Mouse (Mus musculus) intestine, embryonic 16.5 days (tissue): Measurements from ENCODE around the gene Cab39l. TPM values are rescaled to one million over a fixed set of nuclear protein-coding genes. Genes with fewer than 3 reads are reported as not detected.

Experiments used
- ATAC-seq: fragments of 200-750 bp; cut with Nextera tagmentation; 2 replicates; pipeline ENCODE4 v1.8.0; 2017; ENCODE audit warnings: moderate TSS enrichment, moderate library complexity
- H3K27ac ChIP-seq: fragments of 300-500 bp; sonication (generic); 2 replicates; pipeline ENCODE4 v1.5.1; 2014; ENCODE audit warnings: mild to moderate bottlenecking, low read length
- H3K27me3 ChIP-seq: fragments of 300-500 bp; sonication (generic); replicated peaks from 2 replicates; pipeline ENCODE4 v1.6.1; 2014; ENCODE audit warnings: low read length, control low read depth, mixed read lengths; ENCODE audit not compliant: control insufficient read depth, insufficient read depth
- H3K36me3 ChIP-seq: fragments of 300-500 bp; sonication (generic); 2 replicates; pipeline ENCODE4 v1.6.1; 2014; ENCODE audit warnings: low read length, control low read depth; ENCODE audit not compliant: control insufficient read depth, insufficient read depth
- H3K4me1 ChIP-seq: fragments of 300-500 bp; sonication (generic); 2 replicates; pipeline ENCODE4 v1.6.1; 2014; ENCODE audit warnings: low read length, control low read depth, mixed read lengths; ENCODE audit not compliant: control insufficient read depth, insufficient read depth
- H3K4me2 ChIP-seq: fragments of 300-500 bp; sonication (generic); 2 replicates; pipeline ENCODE4 v1.6.1; 2014; ENCODE audit warnings: low read depth, low read length, control low read depth
- H3K4me3 ChIP-seq: fragments of 300-500 bp; sonication (generic); 2 replicates; pipeline ENCODE4 v1.5.1; 2014; ENCODE audit warnings: mild to moderate bottlenecking, low read length
- H3K9ac ChIP-seq: fragments of 300-500 bp; sonication (generic); 2 replicates; pipeline ENCODE4 v1.6.1; 2014; ENCODE audit warnings: low read depth, low read length
- H3K9me3 ChIP-seq: fragments of 300-500 bp; sonication (generic); 2 replicates; pipeline ENCODE4 v1.6.1; 2016; ENCODE audit warnings: low read length, control low read depth; ENCODE audit not compliant: control insufficient read depth
- WGBS: fragments of 180-500 bp; shearing (Covaris S2); extraction: QIAGEN DNeasy Blood & Tissue Kit; methylation state at CpG from one replicate; pipeline ENCODE4 v1.1.7; 2014; 5-methylcytosine and 5-hydroxymethylcytosine counted together
- polyA plus RNA-seq: library from polyadenylated mRNA; unstranded; fragments of >200 nt; fragmentation: Nextera tagmentation; extraction: Ambion mirVana; gene quantifications from 2 replicates; pipeline ENCODE4 v1.2.1, GENCODE M21; 2015

The Cab39l gene
- polyA plus RNA-seq, 1 experiment from 2014 or later, result 36.2 TPM

DNA sequence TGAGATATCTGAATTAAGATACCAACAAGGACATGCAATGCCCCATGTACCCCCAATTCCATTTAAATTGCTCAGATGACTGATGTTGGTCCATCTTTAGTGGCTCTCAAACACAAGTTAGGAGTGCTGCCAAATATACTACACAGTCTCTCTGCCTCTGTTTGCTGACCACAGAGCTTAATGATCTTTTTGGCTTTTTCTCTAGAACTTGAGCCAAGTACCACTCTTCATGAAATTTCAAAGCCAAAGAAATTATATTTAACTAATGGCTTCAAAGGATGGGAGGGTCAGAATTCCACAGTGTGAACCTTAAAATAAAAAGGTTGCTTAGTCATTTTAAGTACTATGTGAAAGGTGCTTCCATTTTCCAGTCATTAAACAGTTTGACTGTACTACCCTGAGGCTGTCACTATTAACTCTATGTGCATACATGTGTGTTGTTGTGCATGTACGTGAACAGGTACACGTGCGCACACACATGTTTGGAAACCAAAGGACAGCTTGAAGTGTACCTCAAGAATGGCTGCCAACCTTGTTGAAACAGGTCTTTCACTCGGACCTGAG lies 44.6 kb downstream of the Cab39l start:
- no peaks in the 10 kb centered on the region for H3K27me3 ChIP-seq
- H3K4me3 ChIP-seq, result no peak overlapping the region

DNA sequence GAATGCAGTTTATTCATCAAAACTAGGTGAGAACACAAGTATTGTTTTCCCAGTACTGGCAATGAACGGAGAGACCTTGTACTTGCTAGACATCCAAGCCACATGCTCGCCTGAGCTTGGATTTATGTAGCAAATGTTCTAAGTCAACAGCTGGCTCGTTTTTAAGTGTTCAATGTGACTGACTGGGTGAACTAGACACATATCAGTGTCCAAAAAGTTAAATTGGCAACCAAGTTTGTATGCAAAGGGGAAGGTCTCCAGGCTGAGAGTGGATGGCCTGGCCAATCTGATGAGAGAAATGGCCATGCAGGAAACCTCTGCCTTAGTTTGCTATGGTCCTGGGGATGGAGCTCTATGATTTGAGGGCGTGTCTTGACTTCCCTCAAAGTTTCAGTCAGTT lies 51.6 kb downstream of the Cab39l start:
- Histone ChIP-seq H3K4me2 (no peak overlapping the region), H3K4me3 (no peak overlapping the region), H3K27ac (no peak overlapping the region), H3K36me3 (no peaks in the 10 kb centered on the region), H3K4me1 (no peaks in the 10 kb centered on the region), H3K9ac (no peak overlapping the region), H3K27me3 (no peaks in the 10 kb centered on the region), H3K9me3 (no peaks in the 10 kb centered on the region)
- 76% methylated on average over 4 of the region's 4 CpGs for WGBS
- no peak for ATAC-seq

More for the DNA sequence above, 44.6 kb downstream of the Cab39l start:
- no peaks in the 10 kb centered on the region for H3K9me3 ChIP-seq
- WGBS, result 94% methylated on average over 4 of the region's 4 CpGs
- ATAC-seq, result no peak
- no peak overlapping the region for H3K4me2 ChIP-seq
- H3K4me1 ChIP-seq, result no peaks in the 10 kb centered on the region
- no peak overlapping the region for H3K27ac ChIP-seq
- no peak overlapping the region for H3K9ac ChIP-seq
- no peaks in the 10 kb centered on the region for H3K36me3 ChIP-seq

GRCm38 (mm10) chr14:59497928-59498327 lies 57.2 kb downstream of the Cab39l start:
- no peak overlapping the region for H3K27ac ChIP-seq
- H3K9ac ChIP-seq, result no peak overlapping the region
- no peaks in the 10 kb centered on the region for H3K9me3 ChIP-seq
- H3K27me3 ChIP-seq, result no peaks in the 10 kb centered on the region
- no peak for ATAC-seq
- no peak overlapping the region for H3K4me3 ChIP-seq
- WGBS, result 93% methylated on average over 5 of the region's 5 CpGs
- no peaks in the 10 kb centered on the region for H3K4me1 ChIP-seq
- no peak overlapping the region for H3K4me2 ChIP-seq
- no peaks in the 10 kb centered on the region for H3K36me3 ChIP-seq

- Histone ChIP-seq H3K9me3 (no peaks in the 10 kb centered on the region), H3K4me2 (no peak overlapping the region), H3K9ac (no peak overlapping the region), H3K4me3 (no peak overlapping the region), H3K27me3 (no peaks in the 10 kb centered on the region), H3K36me3 (no peaks in the 10 kb centered on the region), H3K4me1 (no peaks in the 10 kb centered on the region), H3K27ac (no peak overlapping the region)
- ATAC-seq, result no peak
- WGBS, result 92% methylated on average over 8 of the region's 8 CpGs
Observed at GRCm38 (mm10) chr14:59504831-59505230, 64.1 kb downstream of the Cab39l start.

- no peak overlapping the region for H3K4me2 ChIP-seq
- 70% methylated on average over 4 of the region's 4 CpGs for WGBS
- no peaks in the 10 kb centered on the region for H3K4me1 ChIP-seq
- no peaks in the 10 kb centered on the region for H3K9me3 ChIP-seq
- no peaks in the 10 kb centered on the region for H3K27me3 ChIP-seq
- ATAC-seq, result no peak
- no peak overlapping the region for H3K27ac ChIP-seq
- no peak overlapping the region for H3K4me3 ChIP-seq
- no peak overlapping the region for H3K9ac ChIP-seq
- H3K36me3 ChIP-seq, result no peaks in the 10 kb centered on the region
Observed at GRCm38 (mm10) chr14:59506139-59506538, 65.4 kb downstream of the Cab39l start.

GRCm38 (mm10) chr14:59513922-59514444 lies 73.2 kb downstream of the Cab39l start:
- no peaks in the 10 kb centered on the region for H3K36me3 ChIP-seq
- H3K4me1 ChIP-seq, result no peaks in the 10 kb centered on the region
- no peak overlapping the region for H3K9ac ChIP-seq
- no peaks in the 10 kb centered on the region for H3K9me3 ChIP-seq
- no peak overlapping the region for H3K4me2 ChIP-seq
- no peak overlapping the region for H3K27ac ChIP-seq
- H3K4me3 ChIP-seq, result no peak overlapping the region
- 77% methylated on average over 6 of the region's 6 CpGs for whole genome bisulfite sequencing
- no peak for ATAC-seq
- no peaks in the 10 kb centered on the region for H3K27me3 ChIP-seq

DNA sequence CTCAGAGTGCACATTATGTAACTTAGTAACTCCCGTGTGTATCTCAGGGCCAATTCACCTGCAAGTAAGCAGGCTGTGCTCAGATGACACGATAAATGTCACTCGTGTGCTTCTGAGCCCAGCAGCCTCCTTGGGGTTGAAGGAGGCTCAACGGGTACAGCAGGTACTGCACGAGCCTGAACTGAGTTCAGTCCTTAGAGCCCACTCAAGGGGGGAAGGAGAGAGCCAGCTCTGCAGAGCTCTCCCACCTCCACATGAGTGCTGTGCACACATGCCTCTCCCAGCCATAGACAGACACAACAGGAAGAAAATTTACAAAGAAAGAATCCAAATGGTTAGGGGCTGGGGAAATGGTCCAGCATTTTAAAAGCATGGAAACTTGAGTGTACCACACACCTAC lies 85.1 kb downstream of the Cab39l start:
- no peak overlapping the region for H3K27ac ChIP-seq
- H3K27me3 ChIP-seq, result no peaks in the 10 kb centered on the region
- 72% methylated on average over 5 of the region's 5 CpGs for WGBS
- no peaks in the 10 kb centered on the region for H3K4me1 ChIP-seq
- no peak overlapping the region for H3K4me3 ChIP-seq
- H3K36me3 ChIP-seq, result no peaks in the 10 kb centered on the region
- ATAC-seq, result no peak
- no peaks in the 10 kb centered on the region for H3K9me3 ChIP-seq
- no peak overlapping the region for H3K4me2 ChIP-seq
- no peak overlapping the region for H3K9ac ChIP-seq

GRCm38 (mm10) chr14:59530801-59531200 lies 90.0 kb downstream of the Cab39l start:
- Histone ChIP-seq H3K36me3 (no peaks in the 10 kb centered on the region), H3K4me1 (0 out of 2 replicates have a peak, but pooled peaks cover 2% of the 10 kb centered on the region), H3K27me3 (no peaks in the 10 kb centered on the region), H3K4me3 (no peak overlapping the region), H3K9me3 (no peaks in the 10 kb centered on the region), H3K9ac (no peak overlapping the region), H3K27ac (no peak overlapping the region), H3K4me2 (no peak overlapping the region)
- ATAC-seq, result no peak
- 86% methylated on average over 1 of the region's 1 CpGs for WGBS

GRCm38 (mm10) chr14:59532986-59533385 lies 92.2 kb downstream of the Cab39l start:
- Histone ChIP-seq H3K36me3 (no peaks in the 10 kb centered on the region), H3K27ac (peak overlapping the region; percentile 40; the same call in 1 of the 2 replicates), H3K4me3 (no peak overlapping the region), H3K9me3 (no peaks in the 10 kb centered on the region), H3K4me2 (no peak overlapping the region), H3K27me3 (no peaks in the 10 kb centered on the region), H3K4me1 (0 out of 2 replicates have a peak, but pooled peaks cover 2% of the 10 kb centered on the region), H3K9ac (no peak overlapping the region)
- WGBS, result 58% methylated on average over 1 of the region's 1 CpGs
- peak; percentile 90 for ATAC-seq

DNA sequence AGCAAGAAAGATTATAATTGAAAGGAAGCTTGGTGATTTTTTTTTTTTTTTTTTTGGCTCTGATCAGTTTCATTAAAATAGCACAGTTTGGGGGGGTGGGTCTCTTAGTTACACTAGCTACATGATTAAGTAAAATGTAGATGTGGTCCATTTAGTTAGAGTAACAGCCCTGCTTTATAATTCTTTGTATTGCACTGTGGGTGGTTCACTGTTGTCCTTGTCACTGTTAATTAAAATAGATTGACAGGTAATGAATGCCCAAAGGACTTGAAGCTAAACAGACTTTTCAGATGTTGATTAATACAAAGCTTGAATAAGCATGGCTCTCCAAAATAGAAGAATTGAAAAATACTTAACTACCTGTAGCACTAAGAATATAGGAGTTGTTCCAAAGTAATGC lies 93.1 kb downstream of the Cab39l start:
- Histone ChIP-seq H3K4me3 (no peak overlapping the region), H3K27ac (no peak overlapping the region), H3K9me3 (no peaks in the 10 kb centered on the region), H3K4me2 (no peak overlapping the region), H3K9ac (no peak overlapping the region), H3K36me3 (no peaks in the 10 kb centered on the region), H3K27me3 (no peaks in the 10 kb centered on the region), H3K4me1 (0 out of 2 replicates have a peak, but pooled peaks cover 2% of the 10 kb centered on the region)
- no peak for ATAC-seq
